Mouse (Mus musculus) thymus, postnatal 14 days (tissue): Measurements from ENCODE around the gene Dhx33.

Source experiments
- DNase-seq: peaks from one replicate; pipeline ENCODE4 v3.0.0; 2021

Dhx33 gene

DNA sequence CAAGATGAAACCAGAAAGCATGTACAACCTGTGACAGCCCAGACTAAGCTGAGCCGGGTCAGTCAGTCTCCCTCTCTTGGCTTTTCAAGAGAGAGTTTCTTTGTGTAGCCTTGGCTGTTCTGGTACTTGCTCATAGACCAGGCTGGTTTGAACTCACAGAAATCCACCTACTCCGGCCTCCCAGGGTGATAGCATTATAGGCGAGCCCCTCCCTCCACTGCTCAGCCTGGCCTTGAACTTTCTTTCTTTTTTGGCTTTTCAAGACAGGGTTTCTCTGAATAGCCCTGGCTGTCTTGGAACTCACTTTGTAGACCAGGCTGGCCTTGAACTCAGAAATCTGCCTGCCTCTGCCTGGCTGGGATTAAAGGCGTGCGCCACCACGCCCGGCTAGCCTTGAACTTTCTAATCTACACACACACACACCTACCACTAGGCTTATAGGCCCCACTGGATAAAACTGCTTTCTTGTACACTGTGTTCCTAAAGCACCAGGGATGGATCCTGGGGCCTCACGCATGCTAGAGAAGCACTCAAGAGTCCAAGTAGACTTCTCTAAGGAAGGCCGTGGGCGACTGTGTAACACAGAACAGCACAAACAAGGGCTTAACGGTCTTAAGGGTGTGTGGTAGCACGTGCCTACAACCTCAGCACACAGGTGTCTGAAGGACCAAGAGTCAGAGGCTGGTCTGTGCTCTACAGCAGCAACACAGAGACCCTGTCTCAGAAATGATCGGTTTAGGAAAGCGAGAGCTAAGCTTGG lies 23.3 kb downstream of the Dhx33 start:
- no peak for DNase-seq

DNA sequence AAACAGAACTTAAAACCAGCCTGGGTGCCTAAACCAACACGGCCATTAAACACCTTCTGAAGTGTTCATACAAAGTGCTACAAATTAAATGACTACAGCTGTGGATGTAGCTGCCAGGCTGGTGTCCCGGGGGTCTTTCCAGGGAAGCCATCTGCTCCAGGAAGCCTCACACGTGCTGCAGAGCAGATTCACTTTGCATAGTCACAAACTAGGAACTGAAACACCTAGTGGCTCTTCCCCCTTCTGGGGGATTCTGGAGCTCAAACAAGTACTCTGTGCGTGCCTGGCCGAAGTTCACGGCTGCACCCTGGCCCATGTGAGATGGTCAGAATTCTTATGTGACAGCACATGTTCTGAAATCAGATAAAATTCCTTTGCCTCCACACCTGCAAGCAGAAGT lies 24.0 kb downstream of the Dhx33 start:
- no peak for DNase-seq

DNA sequence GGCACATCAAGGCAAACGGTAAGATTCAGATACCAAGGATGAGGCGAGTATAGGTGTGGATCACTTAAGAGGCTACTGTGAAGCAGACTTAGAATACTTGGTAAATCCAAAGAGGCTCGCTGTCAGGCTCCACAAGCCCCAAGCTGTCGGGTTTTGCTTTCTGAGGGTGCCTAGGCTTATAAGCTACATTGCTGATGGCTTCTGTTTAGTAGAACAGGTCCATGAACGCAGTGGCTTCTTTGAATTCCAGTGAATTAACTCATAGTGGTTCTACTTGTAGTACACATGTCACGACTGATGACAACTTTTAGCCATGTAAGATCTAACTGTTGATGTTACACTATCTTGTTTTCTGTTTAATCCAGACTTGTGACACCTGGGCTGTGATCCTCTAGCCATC lies 26.9 kb downstream of the Dhx33 start:
- no peak for DNase-seq

DNA sequence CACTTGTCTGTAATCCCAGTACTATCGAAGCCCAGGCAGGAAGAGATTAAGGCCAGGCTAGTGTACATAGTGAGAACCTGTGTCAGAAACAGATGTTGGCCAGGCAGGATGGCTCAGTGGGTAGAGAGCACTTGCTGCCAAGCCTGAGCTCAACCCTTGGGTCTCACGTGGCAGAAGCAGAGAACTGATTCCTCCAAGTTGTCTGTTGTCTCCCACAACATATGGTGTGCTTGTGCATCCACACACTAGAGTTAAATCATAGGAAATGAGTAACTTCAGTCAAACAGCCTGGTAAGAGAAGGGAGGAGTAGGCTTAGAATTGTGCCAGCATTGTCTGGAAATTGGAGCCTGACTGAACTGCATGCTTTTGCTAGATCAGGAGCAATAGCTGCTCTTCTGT lies 29.0 kb downstream of the Dhx33 start:
- no peak for DNase-seq

DNA sequence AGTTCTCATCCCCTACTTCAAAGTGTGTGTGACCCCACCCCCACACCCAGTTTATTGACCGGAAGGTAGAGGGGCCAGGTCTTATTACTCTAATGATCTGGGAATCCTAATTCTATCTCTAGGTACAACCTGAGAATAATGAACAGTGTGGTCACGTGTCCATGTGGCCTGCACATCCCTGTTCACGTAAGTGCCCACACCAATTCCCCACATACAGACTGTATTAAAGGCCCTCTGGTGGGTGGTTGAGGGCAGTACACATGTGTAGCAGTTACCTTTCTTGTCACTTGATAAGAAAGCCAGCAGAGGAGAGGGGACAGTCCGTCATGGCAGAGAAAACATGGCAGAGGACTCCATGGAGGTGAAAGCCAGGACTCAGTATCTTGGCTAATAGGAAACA lies 30.3 kb downstream of the Dhx33 start:
- DNase-seq: peak; percentile 11

DNA sequence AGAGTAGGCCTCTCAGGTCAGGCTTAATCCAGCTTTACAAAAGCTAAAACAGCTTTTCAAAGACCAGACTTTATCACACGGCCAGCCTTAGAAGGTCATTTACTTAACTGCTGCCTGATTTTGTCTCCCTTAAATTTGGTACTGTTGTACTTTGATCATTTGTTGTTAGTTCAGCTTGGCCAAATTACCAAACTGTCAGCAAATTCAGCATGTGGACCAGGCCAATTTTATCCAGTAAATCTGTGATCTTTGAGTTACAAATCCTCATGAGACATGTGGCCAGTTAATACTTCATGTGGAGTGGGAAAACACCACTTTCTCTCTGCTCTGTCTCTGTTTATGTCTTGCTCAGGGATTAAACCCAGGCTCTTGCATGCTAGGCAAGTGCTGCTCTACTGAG lies 31.7 kb downstream of the Dhx33 start:
- no peak for DNase-seq

DNA sequence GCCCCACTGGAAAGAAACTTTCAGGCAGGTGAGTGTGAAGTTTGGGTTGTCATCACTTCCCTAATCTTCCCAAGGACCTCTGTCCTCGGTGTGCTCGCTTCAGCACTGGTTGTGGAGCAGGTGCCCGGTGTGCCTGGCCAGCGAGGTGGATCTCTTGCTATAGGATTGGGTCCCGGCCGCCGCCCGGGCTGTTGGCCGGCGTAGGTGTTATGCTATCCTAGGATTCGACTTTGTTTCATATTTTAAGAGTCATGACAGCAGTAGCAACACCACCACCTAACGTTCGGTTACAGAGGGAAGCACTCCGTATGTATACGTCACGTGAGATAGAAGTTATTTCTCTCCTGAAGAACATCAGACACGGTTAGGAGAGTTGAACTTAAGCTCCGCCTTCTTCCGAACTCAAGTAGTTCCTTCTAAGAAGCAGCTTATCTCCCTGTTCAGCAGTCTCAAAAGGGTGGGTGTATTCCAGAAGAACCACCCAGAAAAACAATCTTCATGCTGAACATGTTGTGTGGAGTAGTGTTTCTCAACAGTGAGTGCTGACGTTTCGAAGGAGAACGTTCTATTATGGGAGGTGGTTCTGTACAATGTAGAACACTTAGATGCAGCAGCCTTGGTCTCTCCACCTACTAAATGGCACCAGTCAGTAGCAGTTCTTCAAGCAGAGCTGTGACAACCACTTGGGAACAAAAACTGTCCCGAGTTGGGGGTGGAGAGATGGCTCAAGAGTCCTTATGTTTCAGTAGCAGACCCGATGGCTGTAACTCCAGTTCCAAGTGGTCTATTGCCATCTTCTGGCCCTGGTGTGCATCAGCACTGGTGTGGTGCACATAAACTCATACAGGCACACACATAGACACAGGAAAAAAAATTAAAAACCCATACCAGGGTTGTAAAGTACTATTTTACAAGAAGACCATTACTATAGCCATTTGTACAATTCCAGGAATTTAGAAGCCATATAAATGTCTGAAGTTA lies 33.4 kb downstream of the Dhx33 start:
- peak; percentile 11 for DNase-seq

DNA sequence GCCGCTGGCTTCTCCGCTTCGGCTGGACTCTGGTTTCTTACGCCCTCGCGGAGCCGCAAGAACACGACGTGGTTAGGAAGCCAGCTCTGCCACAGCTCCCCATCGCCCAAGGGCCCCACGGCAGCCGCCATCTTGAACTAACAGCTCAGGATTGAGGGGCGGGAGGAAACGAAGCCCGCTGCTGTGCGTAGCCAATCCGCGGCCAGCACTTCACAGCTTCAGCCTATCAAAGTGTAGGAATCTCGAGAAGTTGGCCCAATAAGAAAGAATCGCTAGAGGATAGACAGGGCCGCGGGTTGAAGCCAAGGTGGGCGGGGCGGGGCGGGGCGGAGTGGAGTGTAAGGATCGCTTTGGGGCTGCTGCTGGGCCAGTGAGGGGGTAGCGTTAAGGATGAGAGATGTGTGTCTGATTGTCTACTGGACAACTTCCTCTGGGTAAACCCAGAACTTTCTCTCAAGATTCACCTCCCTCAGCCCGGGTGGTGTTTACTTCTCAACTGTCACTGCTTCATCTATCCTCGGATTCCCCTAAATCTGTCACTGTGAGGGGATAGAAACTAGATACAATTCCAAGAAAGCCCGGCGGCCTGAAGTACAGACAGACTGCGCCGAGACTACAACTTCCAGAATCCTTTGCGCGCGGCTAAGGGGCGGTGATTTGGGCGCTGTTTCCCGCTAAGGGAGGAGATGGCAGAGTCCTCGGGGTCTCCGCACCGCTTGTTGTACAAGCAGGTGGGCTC lies 34.2 kb downstream of the Dhx33 start, which contains the start of the genes Nup88 and Rpain:
Nup88 (minus strand) TSS at position 153 of the 739 bp plus-strand sequence.
Rpain (plus strand) TSS at position 393 of the 739 bp plus-strand sequence.
- peak; percentile 93 for DNase-seq

DNA sequence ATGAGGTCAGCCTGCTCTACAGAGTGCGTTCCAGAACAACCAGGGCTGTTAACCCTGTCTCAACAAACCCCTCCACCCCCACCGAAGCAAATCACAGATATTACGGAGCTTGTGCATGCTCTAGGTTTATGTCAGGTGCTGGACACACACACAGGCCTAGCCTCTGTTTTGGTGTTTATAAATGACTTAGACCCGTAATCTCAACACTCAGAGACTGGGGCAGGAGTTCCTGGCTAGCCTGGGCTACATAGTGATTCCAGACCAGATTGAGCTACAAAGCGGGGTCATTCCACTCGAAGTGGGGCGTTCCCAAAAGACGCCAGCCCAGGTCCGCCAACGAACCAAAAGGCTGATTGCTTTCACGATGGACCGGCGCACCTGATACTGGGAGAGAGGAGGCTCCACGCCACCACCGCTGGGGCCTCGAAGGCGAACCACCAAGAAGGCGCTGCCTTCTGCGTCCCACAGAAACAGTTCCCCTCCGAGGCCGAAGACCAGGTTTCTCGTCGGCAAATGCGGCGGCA lies 34.9 kb downstream of the Dhx33 start:
- DNase-seq: no peak

DNA sequence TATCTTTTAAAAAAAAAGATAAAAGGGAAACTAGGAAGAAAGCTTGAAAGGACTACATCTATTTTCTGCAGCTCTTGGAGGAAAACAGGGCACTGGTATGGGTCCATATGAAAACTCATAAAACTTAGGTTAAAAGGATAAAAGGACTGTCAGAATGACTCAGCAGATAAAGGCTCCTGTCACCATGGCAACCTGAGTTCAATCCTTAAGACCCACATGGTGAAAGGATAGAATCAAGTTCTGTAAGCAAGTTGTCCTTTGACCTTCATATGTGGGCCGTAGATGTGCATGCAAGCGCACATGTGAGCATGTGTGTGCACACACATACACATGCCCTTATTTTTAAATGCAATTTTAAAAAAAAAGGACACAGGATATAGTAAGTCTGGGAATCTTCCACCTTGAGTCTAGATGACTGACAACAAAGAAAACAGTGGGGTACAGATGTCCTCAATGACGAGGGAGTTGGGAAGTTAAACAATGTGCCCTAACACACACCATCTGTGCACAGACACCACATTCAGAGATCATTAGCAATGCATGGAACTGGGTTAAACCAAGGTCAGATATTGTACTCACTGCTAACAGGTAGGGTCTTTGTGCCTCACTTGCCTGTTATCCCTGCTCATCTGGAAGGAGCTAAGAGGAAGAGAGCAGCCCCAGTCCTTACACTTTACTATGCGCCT lies 39.9 kb downstream of the Dhx33 start:
- no peak for DNase-seq

DNA sequence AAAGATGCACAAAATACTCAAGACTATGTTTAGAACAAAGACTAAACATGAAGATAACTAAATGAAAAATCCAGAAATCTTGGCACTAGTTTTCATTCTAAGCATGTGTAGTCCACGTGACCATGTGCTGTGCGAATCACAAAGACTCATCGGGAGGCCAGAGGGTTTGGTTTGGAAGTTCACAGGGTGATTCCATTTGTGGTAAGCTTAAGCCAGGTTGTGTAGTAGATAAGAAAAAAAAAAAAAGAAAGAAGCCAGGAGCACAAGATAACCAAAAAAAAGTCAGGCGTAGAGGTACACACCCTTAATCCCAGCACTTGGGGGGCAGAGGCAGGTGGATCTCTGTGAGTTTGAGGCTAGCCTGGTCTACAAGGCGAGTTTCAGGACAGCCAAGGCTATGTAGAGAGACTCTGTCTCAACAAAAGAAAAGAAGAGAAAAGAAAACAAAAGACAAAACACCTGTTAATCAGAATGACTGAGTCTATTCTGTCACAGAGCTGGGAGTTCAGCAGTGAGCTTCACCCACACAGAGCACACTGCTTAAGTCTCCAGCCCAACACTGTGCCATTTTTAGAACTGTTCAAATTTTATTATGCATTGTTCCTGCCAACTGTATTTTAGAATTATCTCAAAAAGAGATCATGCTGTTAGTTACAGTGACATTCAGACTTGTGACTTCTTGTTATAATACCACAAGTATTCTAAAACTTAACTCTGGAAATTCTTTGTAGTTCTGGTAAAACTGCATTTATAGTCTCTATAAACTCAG lies 43.3 kb downstream of the Dhx33 start:
- no peak for DNase-seq

DNA sequence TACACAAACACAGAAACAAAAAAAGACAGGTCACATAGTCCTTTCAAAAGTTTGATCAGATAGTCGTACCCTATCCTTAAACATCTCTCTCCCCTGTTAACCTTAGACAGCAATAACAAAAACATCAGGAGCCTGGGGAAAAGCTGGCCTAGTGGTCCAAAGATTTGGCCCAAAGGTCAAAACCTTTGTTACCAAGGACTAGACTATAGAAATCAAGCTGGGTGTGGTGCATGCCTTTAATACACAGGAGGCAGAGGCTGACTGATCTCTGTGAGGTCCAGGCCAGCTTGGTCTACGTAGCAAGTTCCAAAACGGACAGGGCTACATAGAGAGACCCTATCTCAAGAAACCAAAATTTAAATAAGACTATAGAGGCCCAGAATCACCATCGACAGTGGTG lies 49.5 kb downstream of the Dhx33 start:
- no peak for DNase-seq

DNA sequence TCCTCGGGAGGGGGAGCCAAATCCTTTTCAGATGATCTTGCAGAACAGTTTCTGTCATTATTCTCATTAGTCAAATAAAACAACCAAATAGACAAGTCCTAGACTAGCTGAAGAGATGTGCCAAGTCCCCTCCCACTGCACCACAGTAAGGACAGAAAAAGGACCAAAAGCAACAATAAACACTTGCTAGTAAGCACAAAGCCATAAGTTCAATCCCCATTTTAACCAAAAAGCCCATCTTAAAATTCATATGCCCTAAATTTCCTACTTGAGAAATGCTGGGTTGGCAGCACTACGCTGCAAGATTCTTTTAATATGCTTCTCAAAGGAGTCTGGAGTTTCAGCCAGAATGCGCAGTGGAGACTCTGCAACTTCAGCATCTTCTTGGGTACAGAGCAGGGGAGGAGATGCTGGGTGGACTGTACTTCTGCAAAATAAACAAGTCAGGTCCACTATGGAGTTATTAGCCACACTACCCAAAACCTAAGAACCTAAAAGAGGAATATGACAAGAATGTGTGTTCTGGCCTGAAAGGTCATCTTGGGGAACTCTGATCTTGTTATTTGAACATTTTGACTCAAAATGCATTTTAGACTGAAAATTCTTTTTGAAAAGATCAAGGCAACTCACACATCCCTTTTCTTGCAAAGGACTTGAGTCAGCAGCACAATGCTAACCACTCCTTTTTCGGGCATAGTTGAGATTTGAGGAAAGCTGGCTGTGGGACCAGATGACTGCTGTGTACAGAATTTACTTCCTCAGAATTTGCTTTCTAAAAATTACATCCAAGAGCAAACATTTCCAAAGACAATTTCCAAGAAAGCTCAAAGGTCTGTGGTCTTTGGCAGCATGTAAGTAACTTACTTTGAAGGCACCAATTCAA lies 59.1 kb downstream of the Dhx33 start:
- no peak for DNase-seq

DNA sequence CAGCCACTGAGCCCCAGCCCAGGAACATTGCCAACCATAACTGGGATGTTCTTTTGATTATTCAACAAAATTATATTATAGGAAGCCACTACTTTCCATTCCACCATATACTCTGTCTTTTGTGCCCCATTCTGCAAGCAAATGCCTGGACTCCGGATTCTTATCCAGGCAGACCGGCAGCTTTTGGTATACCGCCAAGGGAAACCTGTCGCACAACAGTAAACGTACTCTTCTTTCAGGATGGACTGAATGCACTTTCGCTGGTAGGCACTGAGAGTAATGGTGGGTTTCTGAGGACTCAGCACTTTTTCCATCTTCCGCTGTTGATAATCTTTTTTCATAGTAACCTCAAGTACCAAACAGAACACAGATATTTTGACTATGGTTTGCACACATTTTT lies 60.6 kb downstream of the Dhx33 start:
- DNase-seq: no peak

DNA sequence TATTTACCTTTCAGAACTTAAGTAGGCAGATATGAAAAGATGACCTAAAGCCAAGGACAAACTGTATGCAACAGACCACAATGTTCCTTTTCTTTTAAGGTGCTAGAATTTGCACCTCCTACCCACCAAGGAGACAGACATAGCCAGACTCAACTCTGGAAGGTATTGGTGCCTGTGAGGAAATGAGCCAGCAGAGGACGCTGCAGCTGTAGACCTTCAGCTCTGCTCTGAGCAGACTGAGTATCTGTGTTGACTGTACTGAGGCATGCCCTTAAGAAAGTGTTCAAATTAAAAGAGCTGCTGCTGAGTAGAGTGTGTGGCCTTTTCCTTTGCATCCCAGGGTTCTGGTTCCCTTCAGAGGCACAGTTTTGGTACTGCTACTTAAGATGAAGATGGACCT lies 61.6 kb downstream of the Dhx33 start:
- no peak for DNase-seq

DNA sequence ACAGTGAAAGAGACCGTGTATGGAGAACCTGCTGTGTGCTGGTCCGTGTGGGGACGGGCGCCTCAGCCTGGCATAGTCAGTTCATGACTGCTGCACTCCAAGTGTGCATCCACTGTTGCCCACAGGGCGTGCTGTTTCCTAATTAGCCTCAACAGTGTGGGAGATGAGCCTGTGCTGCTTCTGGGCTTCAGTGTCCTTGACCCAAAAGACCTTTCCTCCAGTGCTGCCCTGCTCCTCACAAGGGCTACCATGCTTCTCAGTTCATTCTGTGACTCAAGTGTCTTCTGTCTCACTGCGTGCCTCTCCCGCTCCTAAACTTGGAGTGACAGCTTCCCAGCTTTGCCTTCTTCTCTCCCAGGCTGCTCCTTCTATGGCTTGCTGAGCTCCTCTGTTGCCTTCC lies 68.9 kb downstream of the Dhx33 start:
- DNase-seq: no peak
